Mouse (Mus musculus) intestine, embryonic 16.5 days (tissue): ENCODE measurements around the gene Rapgef4. TPM values are rescaled to one million over a fixed set of nuclear protein-coding genes. Genes with fewer than 3 reads are reported as not detected.

ENCODE experiments used
- ATAC-seq: fragments of 200-750 bp; cut with Nextera tagmentation; 2 replicates; pipeline ENCODE4 v1.8.0; 2017; ENCODE audit warnings: moderate TSS enrichment, moderate library complexity
- H3K27ac ChIP-seq: fragments of 300-500 bp; sonication (generic); 2 replicates; pipeline ENCODE4 v1.5.1; 2014; ENCODE audit warnings: mild to moderate bottlenecking, low read length
- H3K27me3 ChIP-seq: fragments of 300-500 bp; sonication (generic); replicated peaks from 2 replicates; pipeline ENCODE4 v1.6.1; 2014; ENCODE audit warnings: low read length, control low read depth, mixed read lengths; ENCODE audit not compliant: control insufficient read depth, insufficient read depth
- H3K36me3 ChIP-seq: fragments of 300-500 bp; sonication (generic); 2 replicates; pipeline ENCODE4 v1.6.1; 2014; ENCODE audit warnings: low read length, control low read depth; ENCODE audit not compliant: control insufficient read depth, insufficient read depth
- H3K4me1 ChIP-seq: fragments of 300-500 bp; sonication (generic); 2 replicates; pipeline ENCODE4 v1.6.1; 2014; ENCODE audit warnings: low read length, control low read depth, mixed read lengths; ENCODE audit not compliant: control insufficient read depth, insufficient read depth
- H3K4me2 ChIP-seq: fragments of 300-500 bp; sonication (generic); 2 replicates; pipeline ENCODE4 v1.6.1; 2014; ENCODE audit warnings: low read depth, low read length, control low read depth
- H3K4me3 ChIP-seq: fragments of 300-500 bp; sonication (generic); 2 replicates; pipeline ENCODE4 v1.5.1; 2014; ENCODE audit warnings: mild to moderate bottlenecking, low read length
- H3K9ac ChIP-seq: fragments of 300-500 bp; sonication (generic); 2 replicates; pipeline ENCODE4 v1.6.1; 2014; ENCODE audit warnings: low read depth, low read length
- H3K9me3 ChIP-seq: fragments of 300-500 bp; sonication (generic); 2 replicates; pipeline ENCODE4 v1.6.1; 2016; ENCODE audit warnings: low read length, control low read depth; ENCODE audit not compliant: control insufficient read depth
- WGBS: fragments of 180-500 bp; shearing (Covaris S2); extraction: QIAGEN DNeasy Blood & Tissue Kit; methylation state at CpG from one replicate; pipeline ENCODE4 v1.1.7; 2014; 5-methylcytosine and 5-hydroxymethylcytosine counted together
- polyA plus RNA-seq: library from polyadenylated mRNA; unstranded; fragments of >200 nt; fragmentation: Nextera tagmentation; extraction: Ambion mirVana; gene quantifications from 2 replicates; pipeline ENCODE4 v1.2.1, GENCODE M21; 2015

The Rapgef4 gene
- polyA plus RNA-seq, 1 experiment from 2014 or later: 2.8 TPM

DNA sequence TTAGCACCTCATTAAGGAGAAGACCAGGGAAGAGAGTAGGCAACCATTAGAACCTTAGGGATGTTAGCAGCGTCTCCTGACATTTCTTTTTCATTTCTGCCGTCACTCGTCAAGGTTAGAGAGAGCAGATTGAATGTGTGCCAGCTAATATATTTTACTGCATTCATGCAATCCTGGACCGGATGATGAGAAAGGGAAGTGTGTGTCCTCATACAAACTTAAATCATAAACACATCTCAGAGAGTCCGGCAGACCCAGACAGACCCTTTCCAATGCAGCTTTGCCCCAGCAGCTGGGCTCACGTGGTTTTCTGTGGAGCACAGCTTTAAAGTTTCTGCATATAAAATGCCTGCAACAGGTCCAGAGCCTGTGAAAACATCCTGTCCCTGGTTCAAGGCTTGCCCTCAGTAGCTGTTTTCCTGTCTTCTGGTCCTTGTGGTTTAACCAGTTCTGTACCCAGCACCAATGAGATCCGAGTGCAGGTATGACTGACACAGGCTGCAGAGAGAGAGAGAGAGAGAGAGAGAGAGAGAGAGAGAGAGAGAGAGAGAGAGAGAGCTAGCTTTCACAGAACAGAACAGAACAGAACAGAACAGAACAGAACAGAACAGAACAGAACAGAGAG is 163.6 kb downstream of the Rapgef4 start:
- Histone ChIP-seq H3K27me3 (no peaks in the 10 kb centered on the region), H3K4me3 (no peak overlapping the region), H3K9ac (no peak overlapping the region), H3K36me3 (no peaks in the 10 kb centered on the region), H3K9me3 (no peaks in the 10 kb centered on the region), H3K27ac (peak overlapping the region; percentile 33; the same call in 1 of the 2 replicates), H3K4me2 (no peak overlapping the region), H3K4me1 (peaks cover 21% of the 10 kb centered on the region)
- ATAC-seq: no peak
- 48% methylated on average over 7 of the region's 7 CpGs for WGBS

- no peak for ATAC-seq
- H3K27ac ChIP-seq: no peak overlapping the region
- no peak overlapping the region for H3K4me2 ChIP-seq
- 71% methylated on average over 11 of the region's 11 CpGs for WGBS
- peaks cover 21% of the 10 kb centered on the region for H3K4me1 ChIP-seq
- H3K27me3 ChIP-seq: no peaks in the 10 kb centered on the region
- H3K4me3 ChIP-seq: no peak overlapping the region
- H3K36me3 ChIP-seq: no peaks in the 10 kb centered on the region
- H3K9ac ChIP-seq: no peak overlapping the region
- no peaks in the 10 kb centered on the region for H3K9me3 ChIP-seq
Measured at GRCm38 (mm10) chr2:72145281-72145875, 164.3 kb downstream of the Rapgef4 start.

DNA sequence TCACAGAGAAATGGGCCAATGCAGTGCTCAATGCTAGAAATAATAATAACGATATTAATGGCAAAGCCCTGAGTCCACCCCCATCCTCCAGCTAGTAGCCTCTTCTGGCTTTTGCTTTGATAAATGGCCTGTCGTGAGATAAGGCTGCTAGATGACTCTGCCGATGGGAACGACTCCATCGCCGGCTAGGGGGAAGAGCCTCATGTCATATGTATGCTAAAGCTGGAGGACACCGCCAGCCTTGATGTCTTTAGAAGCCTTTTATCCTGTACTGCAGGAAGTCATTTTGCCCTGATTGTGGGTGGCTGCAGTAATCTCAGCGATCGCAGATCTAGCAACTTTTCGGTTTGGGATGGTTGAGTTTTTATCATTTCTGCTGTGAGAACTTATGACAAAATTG is 165.0 kb downstream of the Rapgef4 start:
- H3K9ac ChIP-seq: no peak overlapping the region
- WGBS: 45% methylated on average over 10 of the region's 10 CpGs
- ATAC-seq: no peak

GRCm38 (mm10) chr2:72147246-72147645 is 166.2 kb downstream of the Rapgef4 start:
- Histone ChIP-seq H3K9me3 (no peaks in the 10 kb centered on the region), H3K4me1 (peaks cover 17% of the 10 kb centered on the region), H3K9ac (no peak overlapping the region), H3K27me3 (no peaks in the 10 kb centered on the region), H3K27ac (no peak overlapping the region), H3K4me3 (no peak overlapping the region), H3K36me3 (no peaks in the 10 kb centered on the region), H3K4me2 (no peak overlapping the region)
- 87% methylated on average over 7 of the region's 7 CpGs for WGBS
- no peak for ATAC-seq

More for the DNA sequence above, 165.0 kb downstream of the Rapgef4 start:
- Histone ChIP-seq H3K4me3 (no peak overlapping the region), H3K9me3 (no peaks in the 10 kb centered on the region), H3K27me3 (no peaks in the 10 kb centered on the region), H3K4me1 (peaks cover 17% of the 10 kb centered on the region), H3K36me3 (no peaks in the 10 kb centered on the region), H3K27ac (no peak overlapping the region), H3K4me2 (no peak overlapping the region)

DNA sequence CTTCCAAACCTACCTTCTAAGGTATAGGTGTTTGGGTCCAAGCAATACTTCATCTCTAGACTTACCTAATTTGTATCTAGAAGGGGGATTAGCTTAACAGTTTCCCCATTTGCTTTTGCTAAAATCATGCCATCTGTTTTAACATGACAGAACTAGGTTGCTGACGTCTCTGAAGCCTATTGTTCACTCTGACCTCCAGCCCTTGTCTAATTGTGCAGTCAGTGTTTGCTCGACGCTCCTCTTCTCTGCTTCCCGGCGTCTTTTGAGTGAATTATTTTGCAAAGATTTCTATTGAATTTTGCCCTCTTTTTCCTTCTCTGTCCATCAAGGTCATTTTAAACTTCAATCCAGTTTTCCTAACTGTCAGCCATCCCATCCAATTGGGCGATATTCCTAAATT is 166.7 kb downstream of the Rapgef4 start:
- Histone ChIP-seq H3K36me3 (no peaks in the 10 kb centered on the region), H3K4me3 (no peak overlapping the region), H3K9me3 (no peaks in the 10 kb centered on the region), H3K9ac (no peak overlapping the region), H3K27ac (no peak overlapping the region), H3K4me2 (no peak overlapping the region), H3K27me3 (no peaks in the 10 kb centered on the region), H3K4me1 (peaks cover 17% of the 10 kb centered on the region)
- no peak for ATAC-seq
- WGBS: 71% methylated on average over 6 of the region's 6 CpGs

GRCm38 (mm10) chr2:72148647-72149046 is 167.6 kb downstream of the Rapgef4 start:
- WGBS: 54% methylated on average over 4 of the region's 4 CpGs
- Histone ChIP-seq H3K4me3 (no peak overlapping the region), H3K4me2 (no peak overlapping the region), H3K9ac (no peak overlapping the region), H3K9me3 (no peaks in the 10 kb centered on the region), H3K27me3 (no peaks in the 10 kb centered on the region), H3K36me3 (no peaks in the 10 kb centered on the region), H3K4me1 (peaks cover 16% of the 10 kb centered on the region), H3K27ac (no peak overlapping the region)
- no peak for ATAC-seq

- Histone ChIP-seq H3K4me2 (no peak overlapping the region), H3K9ac (no peak overlapping the region), H3K9me3 (no peaks in the 10 kb centered on the region), H3K27ac (no peak overlapping the region), H3K4me1 (peaks cover 13% of the 10 kb centered on the region), H3K27me3 (no peaks in the 10 kb centered on the region), H3K4me3 (no peak overlapping the region), H3K36me3 (no peaks in the 10 kb centered on the region)
- 25% methylated on average over 4 of the region's 4 CpGs for WGBS
- no peak for ATAC-seq
Measured at GRCm38 (mm10) chr2:72149059-72149458, 168.0 kb downstream of the Rapgef4 start.

DNA sequence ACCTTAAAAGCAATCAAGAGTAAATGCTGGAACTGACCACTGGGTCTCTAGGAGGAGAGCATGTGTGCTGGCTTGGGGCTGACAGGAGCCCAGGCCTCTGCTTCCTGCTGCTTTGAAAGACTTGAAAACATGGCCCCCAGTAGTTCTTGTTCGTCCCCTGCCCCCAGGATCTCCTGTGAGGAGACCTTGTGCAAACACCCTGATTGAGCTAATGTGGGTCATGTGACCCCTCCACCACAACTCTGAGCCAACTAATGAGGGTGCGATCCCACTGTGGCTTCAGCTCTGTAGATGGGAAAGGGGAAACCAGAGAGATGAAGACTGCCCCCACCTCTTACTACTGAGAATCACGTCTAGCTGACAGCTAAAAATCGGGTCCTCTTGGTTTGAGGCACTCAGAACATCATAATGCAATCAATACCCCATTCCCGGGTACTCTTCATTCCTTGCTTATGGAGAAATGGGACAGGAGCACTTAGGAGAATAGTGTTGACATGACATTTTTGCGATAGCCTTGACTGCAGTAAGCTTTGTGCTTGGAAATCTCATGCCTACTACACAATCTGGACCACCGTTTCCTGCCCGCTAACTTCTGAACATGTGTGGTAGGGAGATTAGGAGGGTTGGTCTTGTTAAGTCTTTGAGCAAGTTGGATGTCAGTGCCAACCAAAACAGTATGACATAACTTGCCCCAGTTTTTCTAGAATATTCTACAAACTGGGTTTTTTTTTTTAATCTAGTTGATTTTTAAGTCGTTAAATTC is 170.9 kb downstream of the Rapgef4 start:
- H3K4me2 ChIP-seq: no peak overlapping the region
- 81% methylated on average over 9 of the region's 9 CpGs for WGBS
- no peak overlapping the region for H3K27ac ChIP-seq
- no peaks in the 10 kb centered on the region for H3K4me1 ChIP-seq
- H3K9ac ChIP-seq: no peak overlapping the region
- no peaks in the 10 kb centered on the region for H3K9me3 ChIP-seq
- H3K27me3 ChIP-seq: no peaks in the 10 kb centered on the region
- H3K4me3 ChIP-seq: no peak overlapping the region
- H3K36me3 ChIP-seq: no peaks in the 10 kb centered on the region
- ATAC-seq: no peak

DNA sequence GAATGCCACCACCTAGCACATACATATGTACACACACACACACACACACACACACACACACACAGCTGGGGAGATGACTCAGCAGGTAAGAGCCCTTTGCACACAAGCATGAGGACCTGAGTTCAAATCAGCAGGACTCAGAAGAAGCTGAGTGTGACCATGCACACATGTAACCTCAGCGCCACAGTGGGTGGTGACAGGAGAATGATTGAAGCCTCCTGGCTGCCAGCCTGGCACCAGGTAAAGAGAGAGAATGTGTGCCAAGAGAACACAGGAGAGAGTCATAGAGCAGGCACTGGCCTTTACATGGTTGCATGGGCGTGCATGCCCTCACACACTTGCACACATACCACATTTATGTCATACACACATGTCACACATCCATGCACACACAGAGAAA is 171.7 kb downstream of the Rapgef4 start:
- Histone ChIP-seq H3K4me2 (no peak overlapping the region), H3K9me3 (no peaks in the 10 kb centered on the region), H3K4me3 (no peak overlapping the region), H3K27me3 (no peaks in the 10 kb centered on the region), H3K36me3 (no peaks in the 10 kb centered on the region), H3K9ac (no peak overlapping the region), H3K4me1 (peaks cover 3% of the 10 kb centered on the region; the same call in 1 of the 2 replicates), H3K27ac (no peak overlapping the region)
- ATAC-seq: no peak
- 91% methylated on average over 2 of the region's 2 CpGs for WGBS
